Mouse (Mus musculus) right cerebral cortex, postnatal 14 days (tissue): ENCODE data around the gene Cenpk.
"Not testable (repeated sequence)": the region's sequence is repeated elsewhere in the genome, so short reads cannot be mapped to it uniquely, and the experiment has no call there.

ENCODE experiments used
- DNase-seq: peaks from one replicate; pipeline ENCODE4 v3.0.0; 2022

Cenpk gene

GRCm38 (mm10) chr13:104228384-104229066, at the start of gene Cenpk, which contains the start of gene Ppwd1:
Gene Cenpk, plus strand, starts transcription at chr13:104228611.
Gene Ppwd1, minus strand, starts transcription at chr13:104228843.
- DNase-seq = peak; percentile 97

GRCm38 (mm10) chr13:104178650-104179121, 49.7 kb upstream of the Cenpk start, which contains the start of gene Trim23:
Gene Trim23, plus strand, starts transcription at chr13:104178797.
- peak; percentile 99 for DNase-seq

DNA sequence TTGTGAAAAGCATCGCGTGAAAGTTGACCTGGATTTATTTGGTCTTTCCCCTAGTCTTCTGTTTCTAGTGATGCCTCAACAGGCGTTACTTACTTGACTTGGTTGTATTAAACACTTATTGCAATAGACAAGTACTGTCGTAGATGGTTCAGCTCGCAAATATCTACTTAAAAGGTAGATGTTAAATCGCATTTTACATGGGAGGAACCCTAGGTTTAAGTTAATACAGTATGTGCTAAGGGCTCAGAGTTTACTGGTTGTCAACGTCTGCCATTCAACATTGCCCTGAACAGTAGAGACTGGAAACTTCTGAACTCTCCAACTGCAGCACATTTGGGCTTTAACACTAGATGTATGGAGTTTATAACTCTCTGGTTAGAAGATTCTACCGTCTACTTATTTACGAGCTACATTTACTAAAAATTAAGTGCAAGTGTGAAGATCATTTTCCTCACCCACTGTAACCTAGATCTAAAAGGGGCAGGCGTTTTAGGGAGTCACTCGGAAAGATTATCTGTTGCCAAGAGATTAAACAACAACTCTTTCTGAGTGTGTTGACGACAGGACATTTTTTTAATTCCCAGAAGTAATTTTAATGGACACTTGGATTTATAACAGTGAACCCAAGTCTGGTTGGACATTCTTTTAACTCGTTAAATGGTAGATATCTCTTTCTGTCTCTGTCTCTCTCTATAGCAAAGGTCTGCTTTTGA, 49.1 kb upstream of the Cenpk start:
- DNase-seq = no peak

GRCm38 (mm10) chr13:104187357-104187756, 41.1 kb upstream of the Cenpk start:
- DNase-seq = no peak

GRCm38 (mm10) chr13:104195891-104196290, 32.5 kb upstream of the Cenpk start:
- not testable (repeated sequence) for DNase-seq

GRCm38 (mm10) chr13:104204313-104204712, 24.1 kb upstream of the Cenpk start:
- DNase-seq = no peak

GRCm38 (mm10) chr13:104227478-104227877, 933 bp upstream of the Cenpk start:
- no peak for DNase-seq

GRCm38 (mm10) chr13:104229181-104229580, 770 bp downstream of the Cenpk start:
- no peak for DNase-seq

- no peak for DNase-seq
These were observed 30.6 kb downstream of the Cenpk start for GRCm38 (mm10) chr13:104258997-104259396.

GRCm38 (mm10) chr13:104285031-104285431, 56.6 kb downstream of the Cenpk start:
- no peak for DNase-seq

DNA sequence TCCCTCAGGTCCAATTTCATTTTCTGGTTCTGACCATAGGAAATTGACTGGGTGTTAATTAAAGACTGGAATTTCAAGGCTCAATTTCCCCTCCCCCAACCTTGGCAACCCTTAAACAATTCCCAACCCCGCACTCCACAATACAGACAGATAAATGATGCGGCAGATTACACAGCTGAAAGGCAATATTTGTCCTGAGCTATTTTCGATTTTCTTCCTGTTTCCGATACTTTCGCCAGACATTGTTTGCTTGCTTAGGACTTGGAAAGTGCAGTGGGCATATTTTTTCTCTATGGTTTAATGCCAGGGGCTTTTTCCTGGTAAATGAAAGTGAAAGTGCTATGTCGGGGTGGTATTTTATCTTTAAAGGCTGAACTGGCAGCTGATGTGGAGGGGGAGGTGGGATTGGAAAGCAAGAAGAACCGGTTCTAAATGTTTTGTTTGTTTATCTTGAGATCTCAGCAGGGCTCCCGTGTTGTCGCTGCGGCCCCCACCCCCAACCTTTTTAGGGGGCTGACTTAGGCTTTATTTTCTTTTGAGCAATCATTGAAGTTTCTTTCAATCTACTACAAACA, 57.4 kb downstream of the Cenpk start:
- peak; percentile 5 for DNase-seq

DNA sequence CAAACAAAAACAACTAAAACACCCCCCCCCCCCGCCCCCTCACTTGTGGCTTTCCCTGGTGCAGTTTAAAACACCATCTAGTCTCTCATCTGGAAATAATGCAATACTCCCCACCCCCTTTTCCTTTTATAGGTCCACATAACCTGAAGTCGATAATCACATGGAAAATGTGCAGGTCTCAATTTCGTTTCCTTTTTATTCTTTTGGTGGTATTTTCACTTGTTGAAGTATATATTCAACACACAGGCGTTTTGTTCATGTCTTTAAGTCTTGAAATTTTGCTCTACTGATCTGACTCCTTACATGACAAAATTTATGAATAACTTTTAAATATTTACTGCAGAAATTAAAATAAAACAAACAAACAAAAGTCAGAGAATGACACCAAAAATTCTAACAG, 57.9 kb downstream of the Cenpk start:
- no peak for DNase-seq

DNA sequence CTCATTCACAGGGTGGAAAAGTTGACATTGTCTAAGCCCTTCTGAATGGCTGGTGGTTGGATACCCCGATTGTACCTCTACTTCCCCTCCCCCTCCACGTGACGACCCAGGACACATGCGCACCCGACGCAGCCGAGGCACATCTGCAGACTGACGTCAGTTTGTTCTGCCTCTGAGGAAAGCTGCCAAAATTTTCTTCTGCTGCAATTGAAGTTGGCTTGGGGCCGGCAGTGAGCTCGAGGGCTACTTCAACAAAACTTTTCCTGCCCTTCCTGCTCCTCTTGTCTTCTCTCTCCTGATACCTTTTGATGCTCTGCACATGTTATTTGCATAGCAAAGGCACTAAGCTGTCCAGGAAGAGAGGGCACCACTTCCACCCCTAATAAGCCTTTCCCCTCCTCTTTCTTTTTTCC, 58.5 kb downstream of the Cenpk start:
- DNase-seq = peak; percentile 84

- DNase-seq = no peak
These were observed 59.2 kb downstream of the Cenpk start, which contains the start of gene Adamts6 for GRCm38 (mm10) chr13:104287366-104288225. Gene Adamts6, plus strand, starts transcription at chr13:104287835.

DNA sequence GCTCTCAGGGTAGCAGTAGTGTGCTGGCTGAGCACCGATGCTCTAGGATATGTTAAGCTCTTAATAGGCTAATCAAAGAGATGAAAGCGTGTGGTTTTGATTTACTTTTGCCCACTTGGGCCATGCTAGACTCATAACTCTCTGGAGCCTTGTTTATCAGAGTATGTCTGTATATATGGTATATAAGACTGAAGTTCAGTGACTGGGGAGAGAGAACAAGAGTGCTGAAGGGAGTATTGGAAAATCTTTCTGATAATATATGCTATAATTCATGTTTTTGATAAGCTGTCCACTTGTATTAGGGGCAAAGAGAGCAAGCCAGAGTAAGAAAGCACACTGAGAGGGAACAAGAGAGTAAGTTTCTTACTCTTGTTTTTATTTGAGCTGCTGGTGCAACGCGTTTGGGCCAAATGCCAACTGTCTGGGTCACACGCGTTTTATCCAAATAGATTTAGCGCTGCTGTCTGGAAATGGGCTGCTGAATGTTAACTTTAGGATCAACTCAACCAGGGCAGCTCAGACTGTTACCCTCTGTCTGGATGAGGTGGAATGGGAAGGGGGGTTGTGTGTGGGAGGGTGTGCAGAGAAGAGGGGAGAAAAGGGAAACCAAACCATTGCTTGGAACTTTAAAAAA, 59.9 kb downstream of the Cenpk start:
- peak; percentile 43 for DNase-seq

- DNase-seq = no peak
These were observed 60.8 kb downstream of the Cenpk start for GRCm38 (mm10) chr13:104289176-104289575.

DNA sequence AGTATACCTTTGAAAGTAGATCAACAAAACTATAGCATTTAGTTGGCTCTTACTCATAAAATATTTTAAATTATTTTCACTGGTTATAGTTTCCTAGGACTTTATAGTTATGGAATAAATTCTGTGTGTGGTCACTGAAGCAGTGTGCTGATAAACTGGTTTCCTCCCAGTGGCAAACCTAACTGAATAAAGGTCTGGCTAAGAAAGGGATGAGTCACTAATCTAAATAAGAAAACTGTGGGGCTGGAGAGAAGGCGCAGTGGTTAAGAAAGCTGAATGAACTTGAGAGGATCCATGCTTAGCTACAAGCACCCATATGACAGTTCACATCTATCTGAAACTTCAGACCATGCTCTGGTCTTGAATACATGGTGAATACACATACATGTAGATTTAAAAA, 67.1 kb downstream of the Cenpk start:
- no peak for DNase-seq
